Mouse (Mus musculus): ENCODE measurements around the gene Dph6. TPM values are rescaled to one million over a fixed set of nuclear protein-coding genes. Genes with fewer than 3 reads are reported as not detected.
A peak's percentile ranks its signal among the peaks of the same experiment; 100 is the strongest.
"Not testable (repeated sequence)": the region's sequence is repeated elsewhere in the genome, so short reads cannot be mapped to it uniquely, and the experiment has no call there.

Gene Dph6
- polyA plus RNA-seq, 1 experiment from 2014 or later, result 17.6 TPM

DNA sequence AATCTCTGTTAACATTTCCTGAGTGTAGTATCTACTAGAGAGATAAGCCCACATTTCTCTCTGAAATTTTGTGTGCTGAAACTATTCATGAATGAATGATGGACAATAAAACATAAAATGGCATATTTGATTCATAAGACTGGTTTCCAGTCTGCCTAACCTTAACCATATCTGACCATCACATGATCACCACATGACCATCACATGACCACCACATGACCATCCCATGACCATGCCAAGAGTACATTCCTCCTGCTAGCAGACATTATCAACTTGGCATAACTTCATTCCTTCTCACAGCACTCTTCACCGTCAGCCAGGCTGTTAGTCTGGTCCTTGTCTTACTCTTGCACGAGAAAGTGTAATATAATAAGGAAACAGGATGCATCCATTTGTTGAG, 10.9 kb downstream of the Dph6 start:
- no peaks in the 10 kb centered on the region for H3K36me3 ChIP-seq (ENCODE audit: control insufficient read depth, insufficient read depth, low read length)
- WGBS, result 98% methylated on average over 2 of the region's 2 CpGs
- H3K4me2 ChIP-seq (ENCODE audit: low read depth, low read length), result no peak overlapping the region
- H3K27ac ChIP-seq (ENCODE audit: low read depth, low read length), result no peak overlapping the region
- H3K4me1 ChIP-seq (ENCODE audit: control insufficient read depth, insufficient read depth, low read length), result no peaks in the 10 kb centered on the region
- H3K9ac ChIP-seq (replicated peaks; ENCODE audit: low read depth, low read length), result no peak overlapping the region
- H3K27me3 ChIP-seq (ENCODE audit: control insufficient read depth, insufficient read depth, low read length), result no peaks in the 10 kb centered on the region
- ATAC-seq (ENCODE audit: low read depth), result no peak
- H3K9me3 ChIP-seq (ENCODE audit: control insufficient read depth, low read length), result no peaks in the 10 kb centered on the region
- H3K4me3 ChIP-seq (ENCODE audit: low read depth, low read length), result no peak overlapping the region

DNA sequence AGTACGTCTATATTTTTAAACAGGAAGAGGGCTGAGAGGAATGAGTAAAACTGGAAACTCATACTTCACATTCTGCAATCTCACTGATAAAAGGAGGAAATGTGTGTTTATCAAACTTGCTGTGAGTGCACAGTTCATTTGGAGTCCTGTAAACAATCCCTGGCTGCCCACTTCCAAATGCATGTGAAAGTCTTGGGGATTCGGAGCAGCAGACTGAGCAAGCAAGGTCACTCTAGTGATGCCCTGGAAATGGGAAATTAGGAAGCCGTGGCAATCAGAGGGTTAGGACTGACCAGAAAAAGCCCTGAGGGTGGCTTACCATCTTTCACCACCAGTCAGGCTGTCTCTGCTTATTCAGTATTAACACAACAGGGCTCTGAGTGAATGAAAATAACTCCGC, 30.1 kb downstream of the Dph6 start:
- Histone ChIP-seq H3K27me3 (ENCODE audit: control insufficient read depth, insufficient read depth, low read length) (no peaks in the 10 kb centered on the region), H3K4me1 (ENCODE audit: control insufficient read depth, insufficient read depth, low read length) (peaks cover 3% of the 10 kb centered on the region; the same call in 1 of the 2 replicates), H3K4me3 (ENCODE audit: low read depth, low read length) (no peak overlapping the region), H3K36me3 (ENCODE audit: control insufficient read depth, insufficient read depth, low read length) (no peaks in the 10 kb centered on the region), H3K4me2 (ENCODE audit: low read depth, low read length) (no peak overlapping the region), H3K9me3 (ENCODE audit: control insufficient read depth, low read length) (no peaks in the 10 kb centered on the region), H3K9ac (replicated peaks; ENCODE audit: low read depth, low read length) (no peak overlapping the region), H3K27ac (ENCODE audit: low read depth, low read length) (no peak overlapping the region)
- no peak; the same call in 1 of the 2 replicates for ATAC-seq (ENCODE audit: low read depth)
- WGBS, result 36% methylated on average over 4 of the region's 4 CpGs

DNA sequence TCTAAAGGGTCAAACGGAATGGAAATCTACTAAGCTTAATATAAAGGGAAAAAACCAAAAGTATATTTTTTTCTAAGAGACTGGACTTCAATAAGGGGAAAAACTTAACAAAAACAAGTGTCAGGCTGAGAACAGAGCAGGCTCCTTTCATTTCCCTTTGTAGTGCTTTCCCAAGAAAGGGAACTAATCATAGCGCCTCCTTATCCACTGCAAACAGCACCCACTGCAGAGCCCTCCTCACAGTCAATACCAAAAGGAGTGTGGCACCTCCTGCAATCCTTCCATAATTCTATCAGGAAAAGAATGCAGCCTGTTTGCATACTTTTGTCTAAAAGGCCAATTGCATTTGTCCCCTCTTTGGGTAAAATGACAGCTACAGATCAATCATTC, 32.2 kb downstream of the Dph6 start:
- Histone ChIP-seq H3K9ac (replicated peaks; ENCODE audit: low read depth, low read length) (no peak overlapping the region), H3K27ac (ENCODE audit: low read depth, low read length) (no peak overlapping the region)
- ATAC-seq (ENCODE audit: low read depth), result no peak

DNA sequence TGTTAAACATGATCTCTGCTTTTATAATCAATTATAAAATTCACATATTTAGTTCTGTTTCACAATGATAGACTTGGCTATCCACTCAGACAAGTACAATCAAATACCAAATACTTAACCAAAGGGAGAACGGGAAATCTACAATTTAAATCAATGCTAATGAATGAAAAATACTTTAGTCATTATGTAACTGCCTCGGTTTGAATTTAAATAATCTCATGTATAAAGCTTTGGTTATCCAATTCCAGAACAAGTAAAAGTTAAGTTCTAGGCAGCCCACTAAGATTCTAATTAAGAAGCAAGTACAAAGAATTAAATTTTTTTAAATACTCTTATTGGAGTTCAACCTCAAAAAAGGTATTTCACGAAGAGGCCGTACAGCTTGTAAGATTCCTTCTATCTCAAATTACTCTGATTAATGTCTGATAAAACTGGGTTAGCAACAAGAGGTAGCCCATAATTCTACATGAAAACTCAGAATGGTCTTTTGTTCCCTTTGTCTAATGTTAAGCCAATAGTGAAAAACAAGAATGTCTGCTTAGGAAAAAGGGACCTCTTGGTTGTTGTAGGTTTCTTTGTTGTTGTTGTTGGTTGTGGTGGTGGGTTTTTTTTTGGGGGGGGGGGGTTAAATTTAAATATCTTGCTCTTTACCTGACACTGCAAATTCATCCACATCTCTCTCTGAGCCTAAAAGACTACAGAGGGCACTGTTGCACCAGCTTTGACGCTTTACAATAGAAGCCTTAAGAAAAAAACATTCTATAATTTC, 32.8 kb downstream of the Dph6 start:
- 24% methylated on average over 5 of the region's 5 CpGs for WGBS
- Histone ChIP-seq H3K27ac (ENCODE audit: low read depth, low read length) (no peak overlapping the region), H3K4me1 (ENCODE audit: control insufficient read depth, insufficient read depth, low read length) (peaks cover 3% of the 10 kb centered on the region; the same call in 1 of the 2 replicates), H3K4me2 (ENCODE audit: low read depth, low read length) (peak overlapping the region; percentile 20; the same call in 1 of the 2 replicates), H3K9ac (replicated peaks; ENCODE audit: low read depth, low read length) (no peak overlapping the region), H3K4me3 (ENCODE audit: low read depth, low read length) (no peak overlapping the region), H3K9me3 (ENCODE audit: control insufficient read depth, low read length) (no peaks in the 10 kb centered on the region), H3K27me3 (ENCODE audit: control insufficient read depth, insufficient read depth, low read length) (no peaks in the 10 kb centered on the region), H3K36me3 (ENCODE audit: control insufficient read depth, insufficient read depth, low read length) (no peaks in the 10 kb centered on the region)
- ATAC-seq (ENCODE audit: low read depth), result no peak; the same call in 1 of the 2 replicates

More for the DNA sequence above, 32.2 kb downstream of the Dph6 start:
- Histone ChIP-seq H3K4me1 (ENCODE audit: control insufficient read depth, insufficient read depth, low read length) (peaks cover 3% of the 10 kb centered on the region; the same call in 1 of the 2 replicates), H3K9me3 (ENCODE audit: control insufficient read depth, low read length) (no peaks in the 10 kb centered on the region), H3K4me2 (ENCODE audit: low read depth, low read length) (peak overlapping the region; percentile 20; the same call in 1 of the 2 replicates), H3K36me3 (ENCODE audit: control insufficient read depth, insufficient read depth, low read length) (no peaks in the 10 kb centered on the region), H3K4me3 (ENCODE audit: low read depth, low read length) (no peak overlapping the region), H3K27me3 (ENCODE audit: control insufficient read depth, insufficient read depth, low read length) (no peaks in the 10 kb centered on the region)
- 3% methylated on average over 2 of the region's 2 CpGs for WGBS

DNA sequence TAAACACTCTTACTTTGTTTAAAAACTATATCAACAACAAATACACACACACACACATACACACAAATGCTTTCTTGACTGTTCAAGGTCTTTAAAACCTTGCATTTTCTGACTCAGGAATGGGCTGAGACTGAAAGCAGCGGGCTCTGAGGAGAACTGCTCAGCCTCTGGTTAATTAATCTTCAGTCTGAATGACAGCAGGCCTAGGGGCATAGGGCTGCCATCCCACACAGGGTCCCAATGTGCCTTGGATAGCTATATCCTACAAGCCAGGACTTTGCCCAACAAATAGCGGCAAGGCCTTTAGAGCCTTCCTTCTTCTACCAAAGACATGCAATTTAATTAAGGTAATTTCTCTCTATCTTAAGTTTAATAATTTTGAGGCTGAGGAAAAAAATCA, 43.2 kb downstream of the Dph6 start:
- Histone ChIP-seq H3K4me2 (ENCODE audit: low read depth, low read length) (no peak overlapping the region), H3K36me3 (ENCODE audit: control insufficient read depth, insufficient read depth, low read length) (no peaks in the 10 kb centered on the region), H3K4me3 (ENCODE audit: low read depth, low read length) (no peak overlapping the region), H3K9ac (replicated peaks; ENCODE audit: low read depth, low read length) (no peak overlapping the region), H3K4me1 (ENCODE audit: control insufficient read depth, insufficient read depth, low read length) (no peaks in the 10 kb centered on the region), H3K9me3 (ENCODE audit: control insufficient read depth, low read length) (no peaks in the 10 kb centered on the region), H3K27ac (ENCODE audit: low read depth, low read length) (no peak overlapping the region), H3K27me3 (ENCODE audit: control insufficient read depth, insufficient read depth, low read length) (no peaks in the 10 kb centered on the region)
- ATAC-seq (ENCODE audit: low read depth), result no peak
- 42% methylated on average over 2 of the region's 2 CpGs for WGBS

DNA sequence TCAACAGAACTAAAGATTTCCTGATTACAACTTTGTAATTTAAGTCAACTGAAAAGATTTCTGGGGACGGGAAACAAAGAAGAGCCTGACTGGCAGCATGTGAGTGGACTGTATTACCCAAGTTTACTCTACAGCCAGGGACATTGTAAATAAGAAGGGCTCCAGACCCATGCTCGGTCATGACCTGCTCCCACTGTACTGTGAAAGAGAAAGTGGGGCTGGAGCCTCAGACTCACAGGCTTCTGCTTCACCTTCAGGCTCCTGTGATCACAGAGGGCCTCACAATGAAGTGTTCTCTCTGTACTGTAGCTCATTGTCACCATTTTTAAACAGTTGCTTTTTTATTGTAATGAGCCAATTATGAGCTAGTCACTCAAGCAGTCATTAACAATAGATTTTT, 44.7 kb downstream of the Dph6 start:
- Histone ChIP-seq H3K9me3 (ENCODE audit: control insufficient read depth, low read length) (no peaks in the 10 kb centered on the region), H3K27me3 (ENCODE audit: control insufficient read depth, insufficient read depth, low read length) (no peaks in the 10 kb centered on the region), H3K4me2 (ENCODE audit: low read depth, low read length) (no peak overlapping the region), H3K27ac (ENCODE audit: low read depth, low read length) (no peak overlapping the region), H3K36me3 (ENCODE audit: control insufficient read depth, insufficient read depth, low read length) (no peaks in the 10 kb centered on the region), H3K9ac (replicated peaks; ENCODE audit: low read depth, low read length) (no peak overlapping the region), H3K4me3 (ENCODE audit: low read depth, low read length) (no peak overlapping the region), H3K4me1 (ENCODE audit: control insufficient read depth, insufficient read depth, low read length) (no peaks in the 10 kb centered on the region)
- peak; percentile 54; the same call in 1 of the 2 replicates for ATAC-seq (ENCODE audit: low read depth)
- WGBS, result 9% methylated on average over 2 of the region's 2 CpGs

DNA sequence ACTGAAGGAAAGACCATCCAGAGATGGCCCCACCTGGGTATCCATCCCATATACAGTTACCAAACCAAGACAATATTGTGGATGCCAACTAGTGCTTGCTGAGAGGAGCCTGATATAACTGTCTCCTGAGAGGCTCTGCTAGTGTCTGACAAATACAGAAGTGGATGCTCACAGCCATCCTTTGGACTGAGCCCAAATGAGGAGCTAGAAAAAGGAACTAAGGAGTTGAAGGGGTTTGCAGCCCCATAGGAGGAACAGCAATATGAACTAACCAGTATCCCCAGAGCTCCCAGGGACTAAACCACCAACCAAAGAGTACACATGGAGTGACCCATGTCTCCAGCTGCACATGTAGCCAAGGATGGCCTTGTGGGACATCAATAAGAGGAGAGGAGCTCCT, 49.6 kb downstream of the Dph6 start:
- H3K4me3 ChIP-seq (ENCODE audit: low read depth, low read length); H3K9me3 ChIP-seq (ENCODE audit: control insufficient read depth, low read length); H3K36me3 ChIP-seq (ENCODE audit: control insufficient read depth, insufficient read depth, low read length); H3K4me1 ChIP-seq (ENCODE audit: control insufficient read depth, insufficient read depth, low read length); ATAC-seq (ENCODE audit: low read depth); H3K9ac ChIP-seq (replicated peaks; ENCODE audit: low read depth, low read length); H3K4me2 ChIP-seq (ENCODE audit: low read depth, low read length); H3K27ac ChIP-seq (ENCODE audit: low read depth, low read length); H3K27me3 ChIP-seq (ENCODE audit: control insufficient read depth, insufficient read depth, low read length): not testable (repeated sequence)

DNA sequence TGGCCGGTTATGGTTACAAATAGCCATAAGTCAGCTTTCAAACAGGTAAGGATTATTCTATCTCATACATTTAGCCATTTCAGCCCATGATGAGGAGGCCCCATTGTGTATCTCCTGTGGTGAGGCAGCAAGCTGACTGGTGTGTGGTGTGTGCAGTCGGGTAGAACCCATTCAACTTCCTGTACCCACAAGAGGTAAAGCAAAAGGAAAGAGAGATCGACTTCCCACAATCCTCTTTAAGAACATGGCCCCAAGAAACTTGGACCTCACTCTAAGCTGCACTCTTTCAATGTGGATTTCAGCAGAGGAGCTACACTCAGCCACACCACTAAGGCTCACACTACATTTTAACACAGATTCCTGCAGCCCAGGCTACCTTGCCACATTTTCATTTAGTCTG, 53.6 kb downstream of the Dph6 start:
- Histone ChIP-seq H3K36me3 (ENCODE audit: control insufficient read depth, insufficient read depth, low read length) (no peaks in the 10 kb centered on the region), H3K4me2 (ENCODE audit: low read depth, low read length) (no peak overlapping the region), H3K9ac (replicated peaks; ENCODE audit: low read depth, low read length) (no peak overlapping the region), H3K9me3 (ENCODE audit: control insufficient read depth, low read length) (no peaks in the 10 kb centered on the region), H3K27me3 (ENCODE audit: control insufficient read depth, insufficient read depth, low read length) (no peaks in the 10 kb centered on the region), H3K4me3 (ENCODE audit: low read depth, low read length) (no peak overlapping the region), H3K27ac (ENCODE audit: low read depth, low read length) (no peak overlapping the region), H3K4me1 (ENCODE audit: control insufficient read depth, insufficient read depth, low read length) (no peaks in the 10 kb centered on the region)
- WGBS, result 93% methylated on average over 3 of the region's 3 CpGs
- no peak for ATAC-seq (ENCODE audit: low read depth)

DNA sequence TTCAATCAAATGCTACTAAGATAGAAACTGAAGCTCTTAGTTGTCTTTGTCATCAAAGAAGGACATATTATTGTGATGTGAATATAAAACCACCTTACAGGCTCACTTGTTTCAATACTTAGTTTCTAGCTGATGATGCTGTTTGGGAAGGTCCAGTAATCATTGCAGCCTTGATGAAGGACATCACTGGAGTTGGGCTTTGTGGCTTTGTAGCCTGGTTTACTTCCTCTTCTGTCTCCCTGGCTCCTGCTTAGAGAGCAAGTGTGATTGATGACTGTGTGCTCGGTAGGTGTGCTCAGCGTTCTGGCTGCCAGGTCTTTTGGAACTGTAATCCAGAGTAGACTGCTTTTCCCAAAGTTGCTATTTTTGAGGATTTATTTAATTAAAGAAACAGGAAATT, 55.0 kb downstream of the Dph6 start:
- Histone ChIP-seq H3K4me1 (ENCODE audit: control insufficient read depth, insufficient read depth, low read length) (no peaks in the 10 kb centered on the region), H3K36me3 (ENCODE audit: control insufficient read depth, insufficient read depth, low read length) (no peaks in the 10 kb centered on the region), H3K4me2 (ENCODE audit: low read depth, low read length) (no peak overlapping the region), H3K27ac (ENCODE audit: low read depth, low read length) (no peak overlapping the region), H3K9ac (replicated peaks; ENCODE audit: low read depth, low read length) (no peak overlapping the region), H3K27me3 (ENCODE audit: control insufficient read depth, insufficient read depth, low read length) (no peaks in the 10 kb centered on the region), H3K9me3 (ENCODE audit: control insufficient read depth, low read length) (no peaks in the 10 kb centered on the region), H3K4me3 (ENCODE audit: low read depth, low read length) (no peak overlapping the region)
- WGBS, result 20% methylated on average over 2 of the region's 2 CpGs
- ATAC-seq (ENCODE audit: low read depth), result no peak
